Mouse (Mus musculus) cerebellum, adult 2 months (tissue): ENCODE data around the gene Mgat4b.

Experiments
- CTCF ChIP-seq: fragments of 200-500 bp; IDR thresholded peaks from 2 replicates; pipeline ENCODE4 v1.5.1; 2011; ENCODE audit warnings: low read depth, mild to moderate bottlenecking, control low read depth, low read length, moderate library complexity, borderline replicate concordance; ENCODE audit not compliant: insufficient read depth
- POLR2A ChIP-seq: fragments of 200-500 bp; IDR thresholded peaks from 2 replicates; pipeline ENCODE4 v1.6.1; 2011; ENCODE audit warnings: low read length, control low read depth, borderline replicate concordance; ENCODE audit not compliant: insufficient read depth

- TF ChIP-seq CTCF (no peak), POLR2A (no peak)
Measured at GRCm38 (mm10) chr11:50253393-50253792, 42.7 kb downstream of the Mgat4b start.
